Mouse (Mus musculus) testis, adult 2 months (tissue): ENCODE data around the gene 5031439G07Rik. TPM values are rescaled to one million over a fixed set of nuclear protein-coding genes. Genes with fewer than 3 reads are reported as not detected.
A peak's percentile ranks its signal among the peaks of the same experiment; 100 is the strongest.

Experiments used
- H3K27ac ChIP-seq: fragments of 200-500 bp; 2 replicates; pipeline ENCODE4 v1.5.1; 2012; ENCODE audit warnings: low read depth, low read length; ENCODE audit not compliant: control insufficient read depth, insufficient read depth
- H3K27me3 ChIP-seq: fragments of 200-500 bp; 2 replicates; pipeline ENCODE4 v1.6.1; 2012; ENCODE audit warnings: mild to moderate bottlenecking, low read length, moderate library complexity; ENCODE audit not compliant: control insufficient read depth, insufficient read depth
- H3K36me3 ChIP-seq: fragments of 200-500 bp; 2 replicates; pipeline ENCODE4 v1.6.1; 2012; ENCODE audit warnings: mild to moderate bottlenecking, low read length; ENCODE audit not compliant: control insufficient read depth, insufficient read depth
- H3K4me1 ChIP-seq: fragments of 200-500 bp; 2 replicates; pipeline ENCODE4 v1.6.1; 2012; ENCODE audit warnings: low read length; ENCODE audit not compliant: control insufficient read depth, insufficient read depth
- H3K4me3 ChIP-seq: fragments of 200-500 bp; 2 replicates; pipeline ENCODE4 v1.5.1; 2012; ENCODE audit warnings: low read depth, mild to moderate bottlenecking, low read length, moderate library complexity, mixed read lengths; ENCODE audit not compliant: control insufficient read depth
- CTCF ChIP-seq: fragments of 200-500 bp; IDR thresholded peaks from 2 replicates; pipeline ENCODE4 v1.5.1; 2012; ENCODE audit warnings: low read depth, mild to moderate bottlenecking, inconsistent platforms, low read length, moderate library complexity; ENCODE audit not compliant: control insufficient read depth, insufficient read depth, insufficient replicate concordance
- POLR2A ChIP-seq: fragments of 200-500 bp; IDR thresholded peaks from 2 replicates; pipeline ENCODE4 v1.6.1; 2012; ENCODE audit warnings: low read depth, mild to moderate bottlenecking, inconsistent platforms, low read length, moderate library complexity; ENCODE audit not compliant: control insufficient read depth
- polyA plus RNA-seq: library from polyadenylated mRNA; depleted of rRNA; stranded (reverse); fragments of >200 nt; gene quantifications from 2 replicates; pipeline ENCODE4 v1.2.3, GENCODE M21; 2012

Gene 5031439G07Rik
- polyA plus RNA-seq, 1 experiment = 29.2 TPM

GRCm38 (mm10) chr15:84989098-84989497 lies 747 bp upstream of the 5031439G07Rik start:
- H3K27ac ChIP-seq = no peak overlapping the region
- no peaks in the 10 kb centered on the region for H3K36me3 ChIP-seq
- peaks cover 5% of the 10 kb centered on the region for H3K4me1 ChIP-seq
- no peak for TF ChIP-seq POLR2A
- no peak for TF ChIP-seq CTCF
- no peak overlapping the region for H3K4me3 ChIP-seq
- H3K27me3 ChIP-seq = peaks cover 2% of the 10 kb centered on the region

GRCm38 (mm10) chr15:84987020-84987815 lies 1.1 kb downstream of the 5031439G07Rik start:
- Histone ChIP-seq H3K27me3 (peaks cover 2% of the 10 kb centered on the region), H3K4me1 (peaks cover 5% of the 10 kb centered on the region), H3K27ac (no peak overlapping the region; the same call in 1 of the 2 replicates), H3K4me3 (peak overlapping the region; percentile 93), H3K36me3 (no peaks in the 10 kb centered on the region)
- no peak for TF ChIP-seq POLR2A
- no peak for TF ChIP-seq CTCF

- H3K4me3 ChIP-seq = peak overlapping the region; percentile 93
- H3K4me1 ChIP-seq = peaks cover 5% of the 10 kb centered on the region
- H3K27ac ChIP-seq = no peak overlapping the region
- TF ChIP-seq POLR2A = no peak
- H3K27me3 ChIP-seq = peaks cover 2% of the 10 kb centered on the region
- no peaks in the 10 kb centered on the region for H3K36me3 ChIP-seq
These were observed 2.0 kb downstream of the 5031439G07Rik start for GRCm38 (mm10) chr15:84986171-84987019.

GRCm38 (mm10) chr15:84985516-84986160 lies 2.7 kb downstream of the 5031439G07Rik start:
- Histone ChIP-seq H3K36me3 (no peaks in the 10 kb centered on the region), H3K4me1 (peaks cover 5% of the 10 kb centered on the region), H3K27ac (no peak overlapping the region), H3K27me3 (peaks cover 2% of the 10 kb centered on the region), H3K4me3 (peak overlapping the region; percentile 1)
- TF ChIP-seq CTCF = no peak
- no peak for TF ChIP-seq POLR2A

GRCm38 (mm10) chr15:84983721-84984120 lies 4.6 kb downstream of the 5031439G07Rik start:
- Histone ChIP-seq H3K27me3 (peaks cover 2% of the 10 kb centered on the region), H3K36me3 (no peaks in the 10 kb centered on the region), H3K4me1 (peaks cover 5% of the 10 kb centered on the region), H3K4me3 (peak overlapping the region; percentile 40), H3K27ac (peak overlapping the region; percentile 12; the same call in 1 of the 2 replicates)
- no peak for TF ChIP-seq POLR2A
- no peak for TF ChIP-seq CTCF

GRCm38 (mm10) chr15:84982888-84983287 lies 5.5 kb downstream of the 5031439G07Rik start:
- Histone ChIP-seq H3K27ac (no peak overlapping the region), H3K36me3 (no peaks in the 10 kb centered on the region), H3K4me1 (peaks cover 3% of the 10 kb centered on the region), H3K4me3 (peak overlapping the region; percentile 40), H3K27me3 (peaks cover 2% of the 10 kb centered on the region)
- TF ChIP-seq POLR2A = no peak; the same call in 1 of the 2 replicates

GRCm38 (mm10) chr15:84981609-84982313 lies 6.6 kb downstream of the 5031439G07Rik start:
- Histone ChIP-seq H3K27me3 (no peaks in the 10 kb centered on the region), H3K36me3 (no peaks in the 10 kb centered on the region), H3K4me1 (no peaks in the 10 kb centered on the region), H3K4me3 (no peak overlapping the region), H3K27ac (no peak overlapping the region)
- TF ChIP-seq POLR2A (no peak), CTCF (no peak)
